Mouse (Mus musculus): ENCODE results near the gene Ctnnbip1.

DNA sequence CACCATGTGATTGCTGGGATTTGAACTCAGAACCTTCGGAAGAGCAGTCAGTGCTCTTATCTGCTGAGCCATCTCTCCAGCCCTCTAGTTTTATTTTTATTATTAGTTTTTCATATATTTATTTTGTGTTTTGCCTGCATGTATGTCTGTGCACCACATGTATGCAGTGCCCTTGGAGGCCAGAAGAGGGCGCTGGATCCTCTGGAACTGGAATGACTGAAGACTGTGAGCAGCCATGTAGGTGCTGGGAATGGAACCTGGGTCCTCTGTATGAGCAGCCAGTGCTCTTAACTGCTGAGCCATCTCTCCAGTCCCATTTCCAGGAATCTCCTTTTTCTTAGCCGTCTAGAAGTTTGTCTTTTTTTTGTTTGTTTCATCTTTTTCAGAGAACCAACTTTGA, 86.5 kb downstream of the Ctnnbip1 start:
- TF ChIP-seq CTCF (IDR thresholded peaks at IDR 0.05; ENCODE audit: control insufficient read depth, insufficient read depth, insufficient replicate concordance, low read depth, low read length) (peak; percentile 67; the same call in 1 of the 2 replicates), POLR2A (IDR thresholded peaks at IDR 0.05; ENCODE audit: control insufficient read depth, low read depth, low read length) (no peak)
